Mouse (Mus musculus): ENCODE data around the gene Ifitm1.

- TF ChIP-seq CTCF (conservative IDR thresholded peaks at IDR 0.05; ENCODE audit: low read length) (no peak), POU5F1 (IDR thresholded peaks at IDR 0.05; ENCODE audit: borderline replicate concordance, low read length) (no peak)
Observed at GRCm38 (mm10) chr7:140919911-140920310, 47.1 kb upstream of the Ifitm1 start.

Data from E14TG2a.4 (cell line).